Mouse (Mus musculus) kidney, postnatal 0 days (tissue): ENCODE measurements around the gene Rapgef3. TPM values are rescaled to one million over a fixed set of nuclear protein-coding genes. Genes with fewer than 3 reads are reported as not detected.

Experiments
- ATAC-seq: fragments of 200-750 bp; cut with Nextera tagmentation; replicated peaks from 2 replicates; pipeline ENCODE4 v1.8.0; 2017; ENCODE audit warnings: low read depth, moderate number of reproducible peaks, moderate TSS enrichment, moderate library complexity; ENCODE audit not compliant: low FRiP score
- DNase-seq: peaks from one replicate; pipeline ENCODE4 v3.0.0-alpha.2; 2016; ENCODE audit warnings: low spot score
- H3K27ac ChIP-seq: fragments of 300-500 bp; sonication (generic); 2 replicates; pipeline ENCODE4 v1.5.1; 2014; ENCODE audit warnings: mild to moderate bottlenecking
- H3K27me3 ChIP-seq: fragments of 300-500 bp; sonication (generic); 2 replicates; pipeline ENCODE4 v1.6.1; 2014; ENCODE audit warnings: low read length, mixed read lengths; ENCODE audit not compliant: insufficient read depth
- H3K36me3 ChIP-seq: fragments of 300-500 bp; sonication (generic); 2 replicates; pipeline ENCODE4 v1.6.1; 2014; ENCODE audit warnings: low read length, mixed read lengths; ENCODE audit not compliant: insufficient read depth
- H3K4me1 ChIP-seq: fragments of 300-500 bp; sonication (generic); replicated peaks from 2 replicates; pipeline ENCODE4 v1.6.1; 2014; ENCODE audit warnings: antibody characterized with exemption, low read length, mixed read lengths; ENCODE audit not compliant: insufficient read depth
- H3K4me2 ChIP-seq: fragments of 300-500 bp; sonication (generic); 2 replicates; pipeline ENCODE4 v1.6.1; 2014; ENCODE audit warnings: mild to moderate bottlenecking, low read length, moderate library complexity, mixed read lengths
- H3K4me3 ChIP-seq: fragments of 300-500 bp; sonication (generic); replicated peaks from 2 replicates; pipeline ENCODE4 v1.5.1; 2014; ENCODE audit warnings: low read depth, low read length
- H3K9ac ChIP-seq: fragments of 300-500 bp; sonication (generic); 2 replicates; pipeline ENCODE4 v1.6.1; 2014; ENCODE audit warnings: low read depth, low read length
- H3K9me3 ChIP-seq: fragments of 300-500 bp; sonication (generic); replicated peaks from 2 replicates; pipeline ENCODE4 v1.6.1; 2016; ENCODE audit warnings: low read length, inconsistent platforms, mixed read lengths
- CTCF ChIP-seq: IDR thresholded peaks from 2 replicates; pipeline ENCODE4 v1.5.1; 2016; ENCODE audit warnings: antibody characterized with exemption, low read depth, mild to moderate bottlenecking, moderate library complexity
- WGBS: fragments of 180-500 bp; shearing (Covaris S2); extraction: QIAGEN DNeasy Blood & Tissue Kit; methylation state at CpG from one replicate; pipeline ENCODE4 v1.1.7; 2014; 5-methylcytosine and 5-hydroxymethylcytosine counted together
- polyA plus RNA-seq: library from polyadenylated mRNA; unstranded; fragments of >200 nt; fragmentation: Nextera tagmentation; extraction: Ambion mirVana; gene quantifications from 2 replicates; pipeline ENCODE4 v1.2.1, GENCODE M21; 2015

Rapgef3 gene
- polyA plus RNA-seq, 1 experiment from 2014 or later, result 27.5 TPM

DNA sequence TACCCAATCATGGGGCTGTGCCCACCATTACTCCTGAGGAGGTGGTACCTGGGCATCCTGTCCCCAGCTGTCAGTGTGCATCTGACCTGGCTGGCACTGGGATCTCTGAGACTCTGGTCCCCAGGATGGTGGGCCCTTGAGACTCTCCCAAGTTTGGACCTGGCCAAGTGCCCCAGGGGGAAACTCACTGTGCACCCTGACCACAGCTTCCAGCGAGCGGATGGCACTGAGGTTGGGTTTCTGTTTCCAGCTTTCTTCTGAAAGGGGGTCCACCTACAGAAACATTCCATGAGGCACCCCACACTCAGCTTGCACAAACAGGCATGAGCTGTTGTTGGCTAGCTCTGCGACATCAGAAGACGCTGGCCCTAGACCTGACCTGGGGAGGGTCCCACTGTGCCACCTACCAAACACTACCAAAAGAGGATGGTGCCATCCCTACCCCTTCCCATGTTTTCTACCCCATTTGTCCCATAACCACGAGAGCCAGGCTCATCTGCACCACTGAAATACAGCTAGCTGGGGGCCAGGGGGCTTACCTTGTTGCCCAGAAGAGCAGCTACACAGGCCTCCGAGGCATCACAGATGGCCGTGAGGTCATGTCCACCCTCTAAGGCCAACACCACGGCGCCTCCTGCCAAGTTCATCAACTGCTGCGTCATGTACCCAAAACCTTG is 27.9 kb upstream of the Rapgef3 start:
- Histone ChIP-seq H3K4me3 (no peak overlapping the region), H3K4me1 (no peaks in the 10 kb centered on the region), H3K4me2 (no peak overlapping the region), H3K9me3 (no peaks in the 10 kb centered on the region), H3K9ac (no peak overlapping the region), H3K27ac (no peak overlapping the region), H3K27me3 (no peaks in the 10 kb centered on the region), H3K36me3 (peaks cover 73% of the 10 kb centered on the region)
- DNase-seq, result no peak
- no peak for ATAC-seq
- WGBS, result 94% methylated on average over 10 of the region's 10 CpGs
- TF ChIP-seq CTCF, result no peak

DNA sequence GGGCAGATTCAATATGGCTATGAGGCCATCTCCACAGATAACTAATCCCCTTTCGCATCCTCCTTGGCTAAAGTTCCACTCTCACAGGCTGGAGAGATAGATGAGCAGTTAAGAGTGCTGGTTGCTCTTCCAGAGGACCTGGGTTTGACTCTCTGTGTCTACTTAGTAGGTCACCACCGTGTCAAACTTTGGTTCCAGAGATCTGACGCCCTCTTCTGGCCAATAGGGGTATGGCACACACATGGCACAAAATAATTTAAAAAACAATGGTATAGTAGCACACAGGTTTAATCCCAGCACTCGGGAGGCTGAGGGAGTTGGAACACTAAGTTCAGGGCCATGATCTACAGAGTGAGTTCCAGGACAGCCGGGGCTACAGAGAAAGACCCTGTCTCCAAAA is 26.5 kb upstream of the Rapgef3 start:
- Histone ChIP-seq H3K9ac (no peak overlapping the region), H3K27ac (no peak overlapping the region), H3K9me3 (no peaks in the 10 kb centered on the region), H3K27me3 (no peaks in the 10 kb centered on the region), H3K4me1 (no peaks in the 10 kb centered on the region), H3K4me2 (no peak overlapping the region), H3K36me3 (peaks cover 71% of the 10 kb centered on the region), H3K4me3 (no peak overlapping the region)
- ATAC-seq (no peak), DNase-seq (no peak)
- 81% methylated on average over 5 of the region's 5 CpGs for WGBS
- TF ChIP-seq CTCF, result peak; percentile 66

- H3K9ac ChIP-seq, result no peak overlapping the region
- H3K9me3 ChIP-seq, result no peaks in the 10 kb centered on the region
- TF ChIP-seq CTCF, result no peak
- H3K4me1 ChIP-seq, result peaks cover 4% of the 10 kb centered on the region; the same call in 1 of the 2 replicates
- H3K36me3 ChIP-seq, result peaks cover 68% of the 10 kb centered on the region
- no peak overlapping the region for H3K4me2 ChIP-seq
- no peaks in the 10 kb centered on the region for H3K27me3 ChIP-seq
- ATAC-seq (no peak), DNase-seq (no peak)
- 92% methylated on average over 18 of the region's 18 CpGs for WGBS
- H3K27ac ChIP-seq, result no peak overlapping the region
- H3K4me3 ChIP-seq, result no peak overlapping the region
Observed at GRCm38 (mm10) chr15:97793386-97794153, 25.8 kb upstream of the Rapgef3 start.

DNA sequence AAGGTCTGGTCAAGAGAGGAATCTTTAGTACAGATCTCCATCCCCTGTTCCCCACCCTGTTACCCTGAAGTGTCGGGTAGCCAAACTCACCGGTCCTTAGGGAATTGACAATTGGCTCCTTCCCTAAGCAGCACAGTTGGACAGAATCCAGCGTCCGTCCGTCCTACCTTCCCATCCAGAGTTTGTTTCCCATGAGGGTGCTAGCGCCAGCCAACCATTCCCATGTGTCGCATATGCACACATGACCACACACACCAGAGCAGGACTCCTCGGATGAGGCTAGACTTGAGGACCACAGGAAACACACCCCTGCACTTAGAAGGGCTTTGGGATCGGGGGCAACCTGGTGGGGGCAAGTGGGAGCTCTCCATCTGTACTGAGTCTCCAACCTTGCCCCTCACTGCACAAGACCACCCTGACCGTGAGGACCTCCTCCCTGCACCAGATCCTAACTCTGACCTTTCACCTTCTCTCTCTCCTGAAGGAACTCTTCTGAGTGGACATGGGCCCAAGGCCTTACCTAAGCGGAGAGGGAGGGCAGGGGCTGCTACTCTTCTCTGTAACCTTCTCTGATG is 23.4 kb upstream of the Rapgef3 start:
- Histone ChIP-seq H3K4me2 (no peak overlapping the region), H3K4me1 (peaks cover 4% of the 10 kb centered on the region), H3K9ac (no peak overlapping the region), H3K27ac (no peak overlapping the region), H3K36me3 (peaks cover 51% of the 10 kb centered on the region), H3K27me3 (no peaks in the 10 kb centered on the region), H3K9me3 (no peaks in the 10 kb centered on the region), H3K4me3 (no peak overlapping the region)
- no peak for TF ChIP-seq CTCF
- DNase-seq, result no peak
- ATAC-seq, result no peak
- 88% methylated on average over 11 of the region's 11 CpGs for WGBS

GRCm38 (mm10) chr15:97789761-97790505 is 22.2 kb upstream of the Rapgef3 start:
- TF ChIP-seq CTCF, result peak; percentile 92
- Histone ChIP-seq H3K9me3 (no peaks in the 10 kb centered on the region), H3K27me3 (no peaks in the 10 kb centered on the region), H3K9ac (no peak overlapping the region), H3K27ac (no peak overlapping the region), H3K4me3 (no peak overlapping the region), H3K36me3 (peaks cover 38% of the 10 kb centered on the region), H3K4me2 (no peak overlapping the region), H3K4me1 (peaks cover 9% of the 10 kb centered on the region)
- WGBS, result 56% methylated on average over 20 of the region's 20 CpGs
- DNase-seq (peak; percentile 79), ATAC-seq (no peak; the same call in 1 of the 2 replicates)

DNA sequence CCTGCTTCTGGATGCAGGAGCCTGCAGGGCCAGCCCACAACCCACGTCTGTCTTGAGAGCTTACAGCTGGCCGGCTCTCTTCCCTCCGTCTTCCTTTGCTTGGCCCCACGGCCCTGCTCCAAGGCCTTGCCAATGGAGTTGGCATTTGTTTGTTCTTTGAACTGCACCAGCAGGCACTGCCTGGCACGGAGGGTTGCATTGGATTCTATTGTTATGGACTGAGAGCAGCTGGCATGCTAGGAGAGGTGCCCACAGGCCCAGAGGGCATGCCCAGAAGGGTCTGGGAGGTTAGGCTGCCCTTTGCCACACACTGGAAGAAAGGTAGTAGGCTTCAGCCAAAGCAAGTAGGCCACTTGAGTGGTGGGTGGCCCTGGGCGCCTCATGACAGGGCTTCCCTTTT is 21.0 kb upstream of the Rapgef3 start:
- no peak for ATAC-seq
- DNase-seq, result no peak
- peaks cover 28% of the 10 kb centered on the region for H3K36me3 ChIP-seq

More for the DNA sequence above, 21.0 kb upstream of the Rapgef3 start:
- H3K27ac ChIP-seq, result peak overlapping the region; percentile 36; the same call in 1 of the 2 replicates
- WGBS, result 39% methylated on average over 6 of the region's 6 CpGs
- no peak overlapping the region for H3K9ac ChIP-seq
- H3K9me3 ChIP-seq, result no peaks in the 10 kb centered on the region
- no peak for TF ChIP-seq CTCF
- H3K4me1 ChIP-seq, result peaks cover 12% of the 10 kb centered on the region
- H3K27me3 ChIP-seq, result no peaks in the 10 kb centered on the region
- H3K4me3 ChIP-seq, result no peak overlapping the region
- H3K4me2 ChIP-seq, result no peak overlapping the region
